Mouse (Mus musculus) heart, adult 2 months (tissue): Measurements from ENCODE around the gene Trim71. TPM values are rescaled to one million over a fixed set of nuclear protein-coding genes. Genes with fewer than 3 reads are reported as not detected.
A peak's percentile ranks its signal among the peaks of the same experiment; 100 is the strongest.

Source experiments
- DNase-seq, 2 experiments: peaks; one replicate each; pipeline ENCODE4 v3.0.0; 2021
- H3K27ac ChIP-seq: fragments of 200-600 bp; 2 replicates; pipeline ENCODE4 v1.8.1; 2022
- H3K27me3 ChIP-seq: fragments of 200-500 bp; 2 replicates; pipeline ENCODE4 v1.6.1; 2012; ENCODE audit warnings: mild to moderate bottlenecking, low read length, inconsistent platforms, mixed read lengths; ENCODE audit not compliant: control insufficient read depth, insufficient read depth
- H3K36me3 ChIP-seq: fragments of 200-500 bp; 2 replicates; pipeline ENCODE4 v1.6.1; 2012; ENCODE audit warnings: low read length, inconsistent platforms; ENCODE audit not compliant: control insufficient read depth, insufficient read depth
- H3K4me1 ChIP-seq: fragments of 200-500 bp; 2 replicates; pipeline ENCODE4 v1.6.1; 2011; ENCODE audit warnings: low read length; ENCODE audit not compliant: control insufficient read depth, insufficient read depth
- H3K4me3 ChIP-seq: fragments of 200-600 bp; 2 replicates; pipeline ENCODE4 v1.8.1; 2022
- H3K79me2 ChIP-seq: fragments of 200-500 bp; replicated peaks from 2 replicates; pipeline ENCODE4 v1.6.1; 2012; ENCODE audit warnings: mild to moderate bottlenecking, inconsistent platforms, low read length, moderate library complexity, mixed read lengths; ENCODE audit not compliant: control insufficient read depth, insufficient read depth
- H3K9ac ChIP-seq: fragments of 200-500 bp; 2 replicates; pipeline ENCODE4 v1.6.1; 2012; ENCODE audit warnings: low read depth, mild to moderate bottlenecking, control low read depth, inconsistent platforms, low read length, mixed read lengths
- CTCF ChIP-seq: fragments of 200-600 bp; IDR thresholded peaks from 2 replicates; pipeline ENCODE4 v1.8.1; 2022; ENCODE audit warnings: antibody characterized with exemption, mild to moderate bottlenecking, moderate library complexity
- EP300 ChIP-seq: fragments of 200-500 bp; IDR thresholded peaks from 2 replicates; pipeline ENCODE4 v1.6.1; 2011; ENCODE audit warnings: low read depth, low read length, control low read depth; ENCODE audit not compliant: insufficient read depth
- POLR2A ChIP-seq: fragments of 200-500 bp; IDR thresholded peaks from 2 replicates; pipeline ENCODE4 v1.6.1; 2011; ENCODE audit warnings: mild to moderate bottlenecking, low read depth, low read length, control low read depth; ENCODE audit not compliant: insufficient read depth
- WGBS: fragments of 180-500 bp; shearing (Covaris S2); methylation state at CpG from one replicate; pipeline ENCODE4 v1.1.7; 2018; 5-methylcytosine and 5-hydroxymethylcytosine counted together
- intact Hi-C: fragments of 180-260 bp; cut with DNase I; formaldehyde crosslinking; loops from one replicate; pipeline ENCODE4 v1.15.1; 2025
- polyA plus RNA-seq: library from polyadenylated mRNA; depleted of rRNA; stranded (reverse); fragments of >200 nt; gene quantifications from 2 replicates; pipeline ENCODE4 v1.2.3, GENCODE M21; 2012
- total RNA-seq, 2 experiments: library from RNA; stranded (reverse); gene quantifications; 2 replicates each; pipeline ENCODE4 v1.2.3; 2021

The Trim71 gene
- total and polyA plus RNA-seq, 3 experiments: not detected

- 81% methylated on average over 4 of the region's 4 CpGs for WGBS
- Histone ChIP-seq H3K4me1 (no peaks in the 10 kb centered on the region), H3K4me3 (no peak overlapping the region), H3K79me2 (no peaks in the 10 kb centered on the region), H3K27me3 (no peaks in the 10 kb centered on the region), H3K9ac (no peak overlapping the region), H3K36me3 (no peaks in the 10 kb centered on the region), H3K27ac (no peak overlapping the region)
- TF ChIP-seq CTCF (no peak), EP300 (no peak), POLR2A (no peak)
- intact Hi-C loops: no loop called here
- DNase-seq: no peak
These were observed 30.3 kb downstream of the Trim71 start for GRCm38 (mm10) chr9:114533848-114534247.

GRCm38 (mm10) chr9:114531276-114531675 is 32.9 kb downstream of the Trim71 start:
- TF ChIP-seq EP300: no peak
- TF ChIP-seq CTCF: no peak
- TF ChIP-seq POLR2A: no peak

DNA sequence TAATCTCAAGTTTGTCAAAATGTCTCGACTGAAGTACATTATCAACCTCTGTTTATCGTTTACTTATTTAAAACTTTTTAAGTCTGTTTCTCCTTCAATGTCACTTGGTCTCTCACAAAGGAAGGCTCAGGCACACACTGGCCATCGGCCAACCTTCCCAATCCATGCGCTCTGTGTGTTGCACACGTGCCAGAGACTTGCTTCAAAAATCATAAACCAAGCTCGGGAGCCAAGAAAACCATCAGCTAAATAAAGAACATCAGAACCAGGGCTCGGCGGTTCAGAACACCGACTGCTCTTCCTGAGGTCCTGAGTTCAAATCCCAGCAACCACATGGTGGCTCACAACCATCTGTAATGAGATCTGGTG is 35.5 kb downstream of the Trim71 start:
- 23% methylated on average over 9 of the region's 9 CpGs for WGBS
- DNase-seq: peak; percentile 28 to 35
- intact Hi-C loops: no loop called here

More at GRCm38 (mm10) chr9:114531276-114531675, 32.9 kb downstream of the Trim71 start:
- H3K4me3 ChIP-seq: no peak overlapping the region
- 68% methylated on average over 11 of the region's 11 CpGs for WGBS
- H3K79me2 ChIP-seq: no peaks in the 10 kb centered on the region
- no peak overlapping the region for H3K27ac ChIP-seq
- H3K4me1 ChIP-seq: peaks cover 3% of the 10 kb centered on the region; the same call in 1 of the 2 replicates
- no peaks in the 10 kb centered on the region for H3K36me3 ChIP-seq
- no peaks in the 10 kb centered on the region for H3K27me3 ChIP-seq
- no peak overlapping the region for H3K9ac ChIP-seq
- DNase-seq: no peak
- intact Hi-C loops: no loop called here

DNA sequence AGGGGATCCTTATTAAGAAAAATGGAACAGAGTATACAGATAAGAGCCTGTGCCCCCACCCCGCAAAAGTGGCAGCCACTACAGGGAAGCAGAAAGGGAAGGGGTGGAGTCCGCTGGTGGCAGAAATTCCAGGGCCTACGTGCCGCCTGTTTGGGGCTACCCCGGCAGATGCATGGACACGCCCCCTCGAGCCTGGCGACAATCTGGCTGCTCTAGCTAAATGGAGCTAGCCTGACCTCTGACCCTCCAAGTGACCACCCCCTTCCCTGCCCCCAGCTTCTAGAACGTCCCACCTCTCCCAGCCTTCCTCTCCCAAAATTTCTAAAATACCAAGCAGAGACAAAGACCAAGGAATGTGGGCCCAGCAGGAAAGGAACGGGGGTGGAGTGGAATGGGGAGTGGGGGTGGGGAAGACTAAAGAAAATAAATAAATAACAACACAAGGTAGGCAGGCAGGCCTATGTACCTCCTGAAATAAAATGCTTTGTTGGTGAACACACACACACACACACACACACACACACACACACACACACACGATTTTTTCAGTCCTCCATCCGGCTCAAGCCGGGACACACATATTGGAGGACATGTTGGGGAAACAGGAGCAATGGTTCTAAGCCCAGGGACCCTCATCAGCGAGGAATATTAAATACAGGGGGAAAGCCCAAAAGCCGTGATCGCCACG is 36.0 kb downstream of the Trim71 start:
- TF ChIP-seq POLR2A: no peak
- TF ChIP-seq EP300: no peak
- no peak for TF ChIP-seq CTCF
- Histone ChIP-seq H3K36me3 (no peaks in the 10 kb centered on the region), H3K9ac (no peak overlapping the region), H3K79me2 (no peaks in the 10 kb centered on the region), H3K4me1 (peaks cover 3% of the 10 kb centered on the region; the same call in 1 of the 2 replicates), H3K4me3 (no peak overlapping the region), H3K27ac (no peak overlapping the region), H3K27me3 (no peaks in the 10 kb centered on the region)
- DNase-seq: peak; percentile 26 to 32
- WGBS: 36% methylated on average over 17 of the region's 17 CpGs
- intact Hi-C loops: no loop called here

More for the DNA sequence above, 35.5 kb downstream of the Trim71 start:
- Histone ChIP-seq H3K27ac (no peak overlapping the region), H3K36me3 (no peaks in the 10 kb centered on the region), H3K4me3 (no peak overlapping the region), H3K79me2 (no peaks in the 10 kb centered on the region), H3K4me1 (peaks cover 3% of the 10 kb centered on the region; the same call in 1 of the 2 replicates), H3K27me3 (no peaks in the 10 kb centered on the region), H3K9ac (no peak overlapping the region)
- TF ChIP-seq EP300 (no peak), POLR2A (no peak), CTCF (no peak)

DNA sequence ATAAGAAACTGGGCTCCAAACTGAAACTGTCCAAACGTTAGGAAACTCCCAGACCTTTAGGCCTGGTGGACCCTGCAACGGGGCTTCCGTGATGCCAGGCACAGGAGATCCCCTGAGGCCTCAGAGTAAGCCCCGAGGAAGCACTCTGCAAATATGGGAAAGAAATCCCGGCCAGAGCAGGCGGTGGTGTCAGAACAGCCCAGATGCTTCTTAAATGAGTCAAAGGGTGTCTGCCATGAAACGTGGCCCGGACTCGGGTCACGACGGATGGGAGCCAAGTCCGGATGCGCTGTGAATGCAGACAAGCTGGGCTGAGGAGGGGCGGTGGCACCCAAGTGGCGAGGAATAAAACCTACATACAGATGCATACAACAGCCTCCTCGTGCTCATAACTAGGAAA is 37.1 kb downstream of the Trim71 start:
- WGBS: 10% methylated on average over 16 of the region's 16 CpGs
- intact Hi-C loops: no loop called here
- Histone ChIP-seq H3K27me3 (no peaks in the 10 kb centered on the region), H3K36me3 (no peaks in the 10 kb centered on the region), H3K79me2 (no peaks in the 10 kb centered on the region), H3K27ac (peak overlapping the region; percentile 11; the same call in 1 of the 2 replicates), H3K4me1 (peaks cover 3% of the 10 kb centered on the region; the same call in 1 of the 2 replicates), H3K9ac (no peak overlapping the region), H3K4me3 (peak overlapping the region; percentile 19; the same call in 1 of the 2 replicates)
- TF ChIP-seq EP300 (no peak), CTCF (no peak)
- DNase-seq: peak; percentile 68 to 71

DNA sequence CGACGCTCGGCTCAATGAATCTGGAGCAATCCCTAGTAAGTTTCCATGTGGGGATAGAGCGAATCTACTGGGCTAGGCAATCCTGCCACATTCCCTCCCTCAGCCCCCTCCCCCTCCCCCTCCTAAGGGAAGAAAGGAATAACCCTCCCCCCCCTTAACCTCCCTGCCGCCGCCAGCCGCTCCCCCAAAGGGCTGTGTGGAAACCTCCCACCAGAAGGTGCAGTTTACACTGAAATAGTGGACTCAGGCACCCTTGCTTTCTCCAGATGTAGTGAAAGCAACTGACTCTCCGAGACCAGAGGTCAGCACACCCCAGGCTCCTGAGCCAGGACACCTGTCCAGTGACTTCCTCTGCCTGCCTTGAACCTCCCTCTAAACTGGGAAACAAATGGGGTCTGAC is 37.6 kb downstream of the Trim71 start:
- H3K9ac ChIP-seq: no peak overlapping the region
- DNase-seq: peak in 1 of 2 experiments; percentile 29
- no peak for TF ChIP-seq CTCF
- no peak for TF ChIP-seq EP300
- no peak for TF ChIP-seq POLR2A
- H3K27me3 ChIP-seq: no peaks in the 10 kb centered on the region
- peak overlapping the region; percentile 11; the same call in 1 of the 2 replicates for H3K27ac ChIP-seq
- WGBS: 53% methylated on average over 8 of the region's 8 CpGs
- intact Hi-C loops: no loop called here
- H3K4me3 ChIP-seq: no peak overlapping the region
- no peaks in the 10 kb centered on the region for H3K79me2 ChIP-seq
- H3K4me1 ChIP-seq: peaks cover 3% of the 10 kb centered on the region; the same call in 1 of the 2 replicates
- no peaks in the 10 kb centered on the region for H3K36me3 ChIP-seq
